Mouse (Mus musculus): ENCODE measurements around the gene Sdhc.
"Not testable (repeated sequence)": the region's sequence is repeated elsewhere in the genome, so short reads cannot be mapped to it uniquely, and the experiment has no call there.

The Sdhc gene

GRCm38 (mm10) chr1:171079825-171080224 is 70.6 kb downstream of the Sdhc start:
- not testable (repeated sequence) for DNase-seq (ENCODE audit: low spot score in 2 of 2)

GRCm38 (mm10) chr1:171079345-171079744 is 71.1 kb downstream of the Sdhc start:
- DNase-seq (ENCODE audit: low spot score in 2 of 2) = not testable (repeated sequence)

- not testable (repeated sequence) for DNase-seq (ENCODE audit: low spot score in 2 of 2)
Measured at GRCm38 (mm10) chr1:171078419-171078818, 72.0 kb downstream of the Sdhc start.

GRCm38 (mm10) chr1:171077955-171078354 is 72.4 kb downstream of the Sdhc start:
- DNase-seq (ENCODE audit: low spot score in 2 of 2) = not testable (repeated sequence)

GRCm38 (mm10) chr1:171077192-171077591 is 73.2 kb downstream of the Sdhc start:
- not testable (repeated sequence) for DNase-seq (ENCODE audit: low spot score in 2 of 2)
